Mouse (Mus musculus): ENCODE results near the gene Hs6st3.
A peak's percentile ranks its signal among the peaks of the same experiment; 100 is the strongest.

Hs6st3 gene

GRCm38 (mm10) chr14:119642874-119643273 is 504.7 kb downstream of the Hs6st3 start:
- DNase-seq (ENCODE audit: low spot score in 2 of 2): no peak

GRCm38 (mm10) chr14:119643840-119644239 is 505.7 kb downstream of the Hs6st3 start:
- DNase-seq (ENCODE audit: low spot score in 2 of 2): no peak

- no peak for DNase-seq (ENCODE audit: low spot score in 2 of 2)
Observed at GRCm38 (mm10) chr14:119656936-119657335, 518.8 kb downstream of the Hs6st3 start.

- peak; percentile 70 to 73 for DNase-seq (ENCODE audit: low spot score in 2 of 2)
Observed at GRCm38 (mm10) chr14:119665741-119666141, 527.6 kb downstream of the Hs6st3 start.

- DNase-seq (ENCODE audit: low spot score in 2 of 2): no peak
Observed at GRCm38 (mm10) chr14:119667421-119667820, 529.3 kb downstream of the Hs6st3 start.

- DNase-seq (ENCODE audit: low spot score in 2 of 2): no peak
Observed at GRCm38 (mm10) chr14:119670836-119671587, 532.9 kb downstream of the Hs6st3 start.

- no peak for DNase-seq (ENCODE audit: low spot score in 2 of 2)
Observed at GRCm38 (mm10) chr14:119678574-119678973, 540.4 kb downstream of the Hs6st3 start.

- DNase-seq (ENCODE audit: low spot score in 2 of 2): no peak
Observed at GRCm38 (mm10) chr14:119680052-119680451, 541.9 kb downstream of the Hs6st3 start.

GRCm38 (mm10) chr14:119687885-119688284 is 549.7 kb downstream of the Hs6st3 start:
- DNase-seq (ENCODE audit: low spot score in 2 of 2): no peak

GRCm38 (mm10) chr14:119699982-119700381 is 561.8 kb downstream of the Hs6st3 start:
- no peak for DNase-seq (ENCODE audit: low spot score in 2 of 2)

- DNase-seq (ENCODE audit: low spot score in 2 of 2): no peak
Observed at GRCm38 (mm10) chr14:119714712-119715111, 576.6 kb downstream of the Hs6st3 start.

- DNase-seq (ENCODE audit: low spot score in 2 of 2): no peak
Observed at GRCm38 (mm10) chr14:119717323-119717722, 579.2 kb downstream of the Hs6st3 start.

GRCm38 (mm10) chr14:119725102-119725501 is 587.0 kb downstream of the Hs6st3 start:
- no peak for DNase-seq (ENCODE audit: low spot score in 2 of 2)

GRCm38 (mm10) chr14:119731436-119732080 is 593.4 kb downstream of the Hs6st3 start:
- DNase-seq (ENCODE audit: low spot score in 2 of 2): no peak

- DNase-seq (ENCODE audit: low spot score in 2 of 2): no peak
Observed at GRCm38 (mm10) chr14:119732219-119732618, 594.1 kb downstream of the Hs6st3 start.

GRCm38 (mm10) chr14:119737408-119737961 is 599.3 kb downstream of the Hs6st3 start:
- DNase-seq (ENCODE audit: low spot score in 2 of 2): no peak

- DNase-seq (ENCODE audit: low spot score in 2 of 2): no peak
Observed at GRCm38 (mm10) chr14:119741791-119742190, 603.6 kb downstream of the Hs6st3 start.

GRCm38 (mm10) chr14:119761376-119761775 is 623.2 kb downstream of the Hs6st3 start:
- DNase-seq (ENCODE audit: low spot score in 2 of 2): no peak

- no peak for DNase-seq (ENCODE audit: low spot score in 2 of 2)
Observed at GRCm38 (mm10) chr14:119772040-119772439, 633.9 kb downstream of the Hs6st3 start.

- no peak for DNase-seq (ENCODE audit: low spot score in 2 of 2)
Observed at GRCm38 (mm10) chr14:119776261-119776660, 638.1 kb downstream of the Hs6st3 start.

- DNase-seq (ENCODE audit: low spot score in 2 of 2): no peak
Observed at GRCm38 (mm10) chr14:119779982-119780588, 641.9 kb downstream of the Hs6st3 start.

GRCm38 (mm10) chr14:119781111-119781510 is 643.0 kb downstream of the Hs6st3 start:
- DNase-seq (ENCODE audit: low spot score in 2 of 2): peak in 1 of 2 experiments; percentile 43
